Mouse (Mus musculus) telencephalon, adult 2 months (tissue): ENCODE measurements around the gene Rint1.

ENCODE experiments used
- DNase-seq: peaks from one replicate; pipeline ENCODE4 v3.0.0-alpha.2; 2011; ENCODE audit warnings: low read depth, low spot score

Gene Rint1

DNA sequence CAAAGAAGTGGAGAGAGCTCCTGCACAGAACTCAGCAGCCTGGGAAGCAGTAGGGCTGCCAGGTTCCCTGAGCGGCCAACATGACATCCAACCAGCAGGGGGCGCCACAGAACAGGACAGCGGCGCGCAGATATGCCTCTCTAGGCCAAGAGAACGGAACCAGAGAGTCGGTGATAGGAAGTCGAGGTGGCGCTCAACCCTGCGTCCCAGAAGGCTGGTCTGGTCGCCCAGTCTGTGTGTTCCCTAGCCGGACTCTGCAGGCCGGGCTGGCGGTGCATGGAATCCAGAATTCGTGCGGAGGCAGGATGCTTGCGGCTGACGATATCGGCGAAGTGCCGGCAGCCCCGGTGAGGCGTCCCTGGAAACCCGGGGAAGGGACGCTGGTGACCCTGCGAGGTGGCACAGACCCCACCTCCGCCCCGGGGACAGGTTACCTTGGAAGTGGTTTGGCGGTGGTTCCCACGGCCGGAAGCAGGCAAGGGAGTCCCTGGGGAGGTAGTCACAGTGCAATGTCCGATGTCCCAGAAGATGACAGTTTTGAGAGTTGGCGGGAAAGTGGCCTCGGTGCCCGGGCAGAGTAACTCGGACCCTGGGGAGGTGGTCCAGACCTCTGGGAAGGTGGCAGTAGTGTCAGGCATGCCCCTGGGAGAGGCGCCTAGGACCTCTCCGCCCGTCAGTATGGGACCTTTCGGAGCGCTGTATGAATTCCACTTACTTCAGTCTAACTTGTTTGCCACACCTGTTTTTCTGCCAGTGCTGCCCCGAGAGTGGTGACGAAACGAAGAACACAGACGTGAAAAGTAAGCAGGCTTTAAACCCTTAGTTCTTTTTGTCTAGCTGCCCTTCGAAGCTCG, at the start of gene Rint1:
Rint1 (plus strand) TSS at position 176 of the 854 bp plus-strand sequence.
- peak; percentile 86 for DNase-seq

DNA sequence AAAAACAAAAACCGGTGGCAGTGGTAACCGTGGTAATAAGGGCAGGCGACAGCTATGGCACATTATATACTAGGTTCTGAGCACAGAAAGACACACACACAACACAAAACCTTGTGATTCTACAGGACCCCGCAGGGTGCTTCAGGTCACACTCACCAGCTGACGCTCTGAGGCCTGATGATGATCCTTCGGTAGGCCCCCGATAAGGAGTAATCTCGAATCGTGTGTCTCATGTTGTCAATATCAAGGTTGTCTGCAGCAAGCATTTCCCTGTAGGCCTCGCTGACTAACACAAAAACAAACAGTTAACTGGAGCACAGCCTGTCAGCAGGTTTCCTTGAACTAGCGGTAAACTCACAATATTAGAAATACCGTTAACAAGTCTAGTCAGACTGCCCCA, 44.2 kb upstream of the Rint1 start:
- no peak for DNase-seq

DNA sequence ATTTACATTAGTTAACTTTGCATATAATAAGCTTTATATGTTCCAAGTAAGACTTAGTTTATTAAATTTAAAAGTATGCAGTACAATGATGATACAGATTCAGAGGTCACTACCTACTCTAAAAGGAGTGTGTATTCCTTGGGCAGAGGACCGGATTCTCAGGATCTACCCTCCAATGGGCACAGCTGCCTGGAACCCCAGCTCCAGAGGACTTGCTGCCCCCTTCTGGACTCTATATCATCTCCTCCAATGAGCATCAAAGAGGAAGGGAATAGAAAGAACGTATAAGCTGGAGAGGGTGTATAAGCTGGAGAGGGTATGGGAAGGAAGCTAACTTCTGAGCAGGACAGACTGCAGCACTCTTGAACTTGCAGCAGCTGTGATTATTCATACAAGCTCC, 37.6 kb upstream of the Rint1 start:
- no peak for DNase-seq

DNA sequence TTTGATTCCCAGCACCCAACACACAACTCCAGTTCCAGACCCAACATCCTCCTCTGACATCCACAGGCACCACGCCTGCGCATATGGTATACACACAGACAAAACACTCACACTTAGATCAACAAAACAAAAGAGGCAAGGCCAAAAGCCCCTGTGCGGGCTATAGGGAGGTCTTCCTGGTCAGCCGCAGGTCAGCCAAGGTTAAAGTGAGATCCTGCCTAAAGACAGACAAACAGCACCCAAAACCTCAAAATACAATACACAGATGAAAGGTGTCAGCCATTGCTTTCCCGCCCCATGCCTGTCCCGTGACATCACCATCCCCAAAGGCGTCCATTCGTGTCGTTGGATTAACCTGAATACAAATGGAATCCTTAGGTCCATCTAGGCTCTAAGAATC, 31.9 kb upstream of the Rint1 start:
- no peak for DNase-seq

DNA sequence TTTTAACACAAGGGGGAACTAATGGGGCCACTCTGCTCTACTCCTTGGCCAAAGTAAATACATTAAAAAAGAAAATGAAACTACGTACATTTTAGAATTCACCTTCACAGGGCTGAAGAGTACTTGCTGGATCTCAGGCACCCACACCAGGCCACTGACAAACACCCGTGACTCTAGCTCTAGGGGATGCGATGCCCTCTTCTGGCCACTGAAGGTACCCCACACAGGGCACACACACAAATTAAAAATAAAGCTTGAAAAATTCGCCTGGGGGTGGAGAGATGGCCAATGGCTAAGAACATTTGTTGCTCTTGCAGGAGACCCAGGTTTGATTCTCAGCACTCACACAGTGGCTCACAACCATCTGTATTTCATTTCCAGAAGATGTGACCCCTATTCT, 31.1 kb upstream of the Rint1 start:
- DNase-seq: no peak

DNA sequence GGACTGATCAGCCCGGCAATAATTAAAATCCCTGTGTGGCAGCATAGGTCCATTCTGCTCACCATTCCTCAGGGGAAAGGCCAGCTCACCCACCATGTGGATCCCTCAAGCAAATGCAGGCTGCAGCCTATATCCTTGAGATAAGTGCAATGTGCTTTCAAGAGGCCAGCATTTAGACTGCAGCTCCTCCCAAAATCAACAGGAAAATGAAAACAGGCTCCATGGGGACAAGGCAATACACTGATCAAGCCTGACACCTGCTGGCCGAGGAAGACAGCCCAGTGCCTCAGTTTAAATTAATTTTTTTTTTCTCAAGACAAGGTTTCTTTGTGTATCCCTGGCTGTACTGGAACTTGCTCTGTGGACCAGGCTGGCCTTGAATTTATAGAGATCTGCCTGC, 28.9 kb upstream of the Rint1 start:
- DNase-seq: peak; percentile 46

DNA sequence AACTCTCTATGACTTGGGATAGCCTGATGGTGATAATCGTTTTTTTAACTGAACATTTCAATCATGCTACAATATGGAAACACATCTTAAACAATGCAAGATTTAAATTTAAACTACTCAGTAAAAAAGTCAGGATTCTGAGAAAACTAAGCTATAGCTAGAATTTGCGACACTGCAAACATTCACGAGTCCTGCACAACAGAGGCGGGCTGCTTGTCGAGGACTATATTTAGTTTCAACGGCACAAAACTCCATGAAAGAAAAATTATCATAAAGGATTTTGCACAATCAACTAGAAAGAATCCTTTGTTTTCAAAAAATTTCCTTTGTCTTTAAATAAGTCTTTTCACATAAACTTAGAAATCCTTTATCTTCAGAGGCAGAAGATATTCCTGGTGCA, 25.0 kb upstream of the Rint1 start:
- DNase-seq: peak; percentile 34

DNA sequence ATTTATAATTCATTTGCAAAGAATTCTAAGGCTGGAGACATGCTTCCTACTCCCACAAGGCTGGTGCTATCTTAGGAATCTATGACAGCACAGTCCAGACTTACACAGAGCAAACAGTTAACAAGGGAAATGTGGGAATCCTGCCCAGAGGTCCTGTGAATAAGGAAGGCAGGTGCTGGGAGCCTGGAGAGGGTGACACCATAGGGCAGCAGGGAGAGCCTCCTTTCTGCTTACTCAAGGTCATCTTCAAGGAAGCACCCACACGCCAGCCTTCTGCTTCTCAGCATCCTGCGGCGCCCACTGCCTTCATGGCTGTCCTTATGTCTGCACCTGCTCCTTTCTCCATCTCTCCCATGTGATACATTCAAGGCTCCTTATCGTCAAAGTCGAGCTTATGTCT, 23.0 kb upstream of the Rint1 start:
- DNase-seq: peak; percentile 75

DNA sequence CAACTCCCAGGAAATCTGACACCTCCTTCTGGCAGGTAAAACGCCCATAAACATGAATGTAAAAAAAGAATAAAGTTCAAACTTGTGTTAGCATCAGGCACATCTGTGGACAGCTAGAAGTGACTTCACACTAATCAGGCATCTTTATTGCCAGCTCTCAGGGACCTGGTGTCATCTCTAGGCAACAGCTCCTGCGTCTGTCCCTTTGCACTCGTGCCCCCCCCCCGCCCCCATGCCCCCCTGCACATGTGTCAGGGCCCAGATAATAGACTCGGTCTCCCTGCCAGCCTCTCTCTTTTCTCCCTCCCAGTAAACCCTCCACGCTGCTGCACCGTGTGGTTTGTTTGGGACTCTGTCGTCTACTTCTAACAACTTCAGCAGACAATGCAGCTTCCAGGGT, 16.4 kb upstream of the Rint1 start:
- no peak for DNase-seq

DNA sequence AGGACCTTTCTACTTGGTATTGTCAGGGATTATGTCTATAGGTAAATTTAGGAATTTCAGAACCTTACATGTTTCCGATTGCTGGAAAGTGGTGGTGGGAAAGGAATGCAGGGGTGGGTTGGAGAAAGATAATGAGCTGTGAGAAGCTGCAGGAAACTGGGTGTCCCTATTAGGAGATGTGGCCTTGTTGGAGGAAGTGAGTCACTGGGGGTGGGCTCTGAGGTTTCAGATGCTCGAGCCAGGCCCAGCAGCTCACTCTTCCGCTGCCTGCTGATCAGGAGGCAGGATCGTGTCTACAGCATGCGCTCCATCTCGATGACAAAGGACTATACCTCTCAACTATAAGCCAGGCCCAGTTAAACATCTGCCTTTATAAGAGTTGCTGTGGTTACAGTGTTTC, 13.3 kb upstream of the Rint1 start:
- no peak for DNase-seq

DNA sequence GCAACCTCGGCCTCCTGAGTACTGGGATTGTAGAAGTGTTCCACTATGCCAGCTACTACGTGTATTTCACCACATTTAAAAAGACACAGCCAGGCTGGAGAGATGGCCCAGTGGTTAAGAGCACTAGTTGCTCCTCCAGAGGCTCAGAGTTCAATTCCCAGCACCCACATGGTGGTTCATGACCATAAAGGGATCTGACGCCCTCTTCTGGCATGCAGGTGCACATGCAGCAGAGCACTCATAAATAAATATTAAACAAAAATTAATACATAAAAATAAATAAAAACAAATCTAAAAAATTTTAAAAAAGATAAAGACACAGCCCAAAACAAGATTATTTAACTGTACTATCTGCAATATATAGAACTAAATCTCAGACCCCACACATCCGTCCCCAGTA, 7.0 kb upstream of the Rint1 start:
- no peak for DNase-seq

DNA sequence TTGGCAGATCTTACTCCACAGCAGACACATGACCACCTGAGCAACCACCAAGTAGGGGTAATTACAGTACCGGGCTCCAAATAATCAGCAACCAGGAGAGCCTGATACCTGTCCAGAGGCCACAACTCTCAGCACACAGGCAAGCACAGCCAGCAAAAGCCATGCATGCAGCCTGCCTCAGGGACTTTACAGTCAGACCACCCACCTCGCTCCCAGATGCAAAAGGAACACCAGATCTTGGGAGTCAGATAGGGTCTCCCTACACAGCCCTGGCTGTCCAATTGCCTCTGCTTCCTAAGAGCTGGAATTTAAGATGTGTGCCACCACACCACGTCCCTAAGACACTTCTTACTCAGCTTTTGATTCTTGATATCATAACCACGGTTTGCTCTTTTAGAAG, 6.3 kb upstream of the Rint1 start:
- no peak for DNase-seq

DNA sequence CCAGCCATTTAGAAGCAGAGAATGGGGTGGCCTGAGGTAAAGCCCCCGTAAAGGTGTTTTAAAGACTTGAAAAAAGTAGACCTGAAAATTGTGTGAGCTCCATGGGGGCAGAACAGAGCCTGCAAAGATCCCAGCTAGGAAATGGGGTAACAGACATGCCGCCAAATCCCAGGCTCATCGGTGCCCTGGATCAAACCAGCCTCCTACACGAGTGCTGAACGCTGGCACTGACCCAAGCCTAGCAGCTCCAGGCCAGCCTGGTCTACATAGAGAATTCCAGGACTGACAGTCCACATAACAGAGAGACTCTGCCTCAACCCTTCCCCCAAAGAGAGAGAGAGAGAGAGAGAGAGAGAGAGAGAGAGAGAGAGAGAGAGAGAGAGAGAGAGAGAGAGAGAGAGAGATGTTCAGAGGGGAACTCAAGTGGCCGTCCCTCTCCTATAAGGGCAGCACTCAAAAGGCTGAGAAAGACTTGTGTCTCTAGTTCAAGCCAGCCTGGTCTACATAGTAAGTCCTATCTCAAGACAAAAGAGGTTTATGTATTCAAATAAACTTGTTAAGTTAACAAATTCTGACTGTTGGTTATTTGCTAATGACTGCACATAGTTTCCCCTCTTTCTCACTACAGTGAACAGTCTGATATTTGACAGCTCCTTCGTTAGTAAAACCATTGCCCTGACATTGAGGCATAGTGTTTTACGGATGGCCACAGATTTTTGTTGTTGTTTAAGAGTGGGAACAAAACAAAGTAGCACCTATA, 5.3 kb upstream of the Rint1 start:
- DNase-seq: no peak

DNA sequence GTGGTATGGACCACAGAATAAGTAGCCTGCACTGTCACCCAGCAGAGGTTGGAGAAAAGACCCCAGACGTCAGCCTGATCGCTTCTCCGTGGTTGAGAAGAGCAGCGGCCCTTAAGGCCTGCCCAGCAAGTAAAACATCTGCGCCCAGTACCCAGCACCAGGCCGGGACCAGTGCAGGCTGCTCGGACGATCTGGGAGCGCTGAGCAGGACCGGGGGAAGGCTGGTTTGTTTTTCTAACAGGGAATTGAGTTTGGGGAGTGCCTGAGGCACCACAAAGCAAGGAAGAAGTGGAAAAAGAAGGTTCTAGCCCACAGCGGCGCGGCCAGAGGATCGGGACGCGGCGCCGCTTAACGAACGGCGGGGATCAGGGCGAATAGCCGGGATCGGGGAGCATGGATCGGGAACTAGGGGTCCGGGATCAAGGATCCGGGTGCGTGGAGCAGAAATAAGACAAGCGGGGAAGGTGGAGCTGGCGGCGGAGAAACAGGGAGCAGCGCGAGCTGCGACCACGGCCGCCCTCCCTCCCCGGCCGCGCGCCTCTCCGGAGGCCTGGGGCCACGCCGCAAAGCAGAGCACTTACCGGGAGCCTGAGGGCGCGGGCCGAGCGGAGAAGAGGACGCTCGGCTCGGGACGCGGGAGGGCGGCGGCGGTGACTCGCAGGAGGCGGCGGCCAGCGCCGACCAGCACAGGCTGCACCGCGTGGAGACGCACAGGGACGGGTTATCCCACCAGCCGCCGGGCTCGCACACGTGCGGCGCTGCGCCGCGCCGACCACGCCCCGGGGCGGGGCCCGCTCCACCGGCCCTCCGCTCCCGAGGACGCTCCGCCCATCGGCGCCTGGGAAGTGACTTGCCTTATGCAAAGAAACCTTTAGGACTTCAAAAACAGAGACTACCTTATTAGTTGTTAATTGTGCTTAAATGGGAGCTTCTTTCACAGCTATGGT, 4.3 kb upstream of the Rint1 start, which contains the start of gene Pus7:
Pus7 (minus strand) TSS at position 781 of the 947 bp plus-strand sequence.
- peak; percentile 60 for DNase-seq

DNA sequence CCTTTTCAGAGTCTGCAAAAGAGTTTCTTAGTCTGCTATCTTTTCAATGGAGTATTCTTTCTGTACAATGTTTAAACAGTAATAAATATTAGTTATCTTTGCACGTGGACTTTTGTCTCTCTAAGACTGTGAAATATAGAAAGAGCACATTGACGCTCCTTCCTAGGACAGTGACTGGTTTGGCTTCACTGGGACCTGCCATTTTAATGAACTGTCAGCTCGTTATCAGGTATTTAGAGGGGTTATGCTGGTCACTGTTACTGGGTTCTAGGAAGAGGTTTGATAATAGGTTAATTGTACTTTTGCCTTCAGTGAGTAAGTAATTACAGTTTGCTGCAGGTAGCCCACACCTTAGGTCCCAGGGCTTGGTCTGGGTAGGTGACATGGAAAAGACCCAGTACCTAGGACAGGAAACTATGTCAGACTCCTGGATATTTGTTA, 899 bp downstream of the Rint1 start:
- no peak for DNase-seq

DNA sequence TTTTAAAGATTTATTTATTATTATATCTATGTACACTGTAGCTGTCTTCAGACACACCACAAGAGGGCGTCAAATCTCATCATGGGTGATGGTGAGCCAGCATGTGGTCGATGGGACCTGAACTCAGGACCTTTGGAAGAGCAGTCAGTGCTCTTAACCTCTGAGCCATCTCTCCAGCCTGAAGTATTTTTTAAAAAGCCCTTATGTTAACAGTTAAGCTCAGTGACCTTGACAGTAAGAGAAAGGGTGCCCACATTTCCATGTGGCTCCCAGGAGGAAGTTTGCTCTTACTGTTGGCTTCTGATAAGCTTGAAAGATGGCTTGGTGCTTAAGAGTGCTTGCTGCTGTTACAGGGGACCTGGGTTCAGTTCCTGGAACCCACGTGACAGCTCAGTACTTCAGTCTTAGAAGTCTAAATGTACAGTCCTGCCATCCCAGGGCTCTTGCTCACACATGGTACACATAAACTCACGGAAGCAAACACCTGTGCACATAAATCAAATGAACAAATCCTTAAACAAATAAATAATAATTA, 1.6 kb downstream of the Rint1 start:
- DNase-seq: no peak

DNA sequence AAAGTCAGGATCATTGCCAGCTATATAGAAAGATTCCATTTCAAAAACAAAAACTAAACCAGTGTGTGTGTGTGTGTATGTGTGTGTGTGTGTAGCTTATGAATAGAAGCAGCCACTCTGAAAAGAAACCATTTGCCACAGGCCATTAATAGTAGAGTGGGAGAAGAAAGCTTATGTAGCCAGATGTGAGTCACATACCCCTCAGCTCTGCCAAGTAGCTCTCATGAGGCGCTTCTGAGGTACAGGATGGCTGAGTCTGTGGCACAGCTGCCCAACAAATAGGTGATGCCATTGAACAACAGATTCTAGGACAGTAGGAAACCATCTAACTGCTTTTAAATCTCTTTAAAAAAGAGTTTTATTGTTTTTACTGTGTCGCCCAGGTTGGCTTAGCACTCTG, 5.2 kb downstream of the Rint1 start:
- no peak for DNase-seq

DNA sequence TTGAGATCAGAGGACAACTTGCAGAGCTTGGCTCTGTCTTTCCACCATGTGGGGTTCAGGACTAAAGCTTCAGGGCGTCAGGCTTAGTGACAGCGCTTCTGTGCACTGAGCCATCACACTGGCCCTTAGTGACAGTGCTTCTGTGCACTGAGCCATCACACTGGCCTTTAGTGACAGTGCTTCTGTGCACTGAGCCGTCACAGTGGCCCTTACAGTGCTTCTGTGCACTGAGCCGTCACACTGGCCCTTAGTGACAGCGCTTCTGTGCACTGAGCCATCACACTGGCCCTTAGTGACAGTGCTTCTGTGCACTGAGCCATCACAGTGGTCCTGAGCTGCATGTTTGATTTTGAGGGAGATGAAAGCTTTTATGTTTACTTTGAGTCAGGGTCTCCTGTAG, 27.3 kb downstream of the Rint1 start:
- DNase-seq: no peak

DNA sequence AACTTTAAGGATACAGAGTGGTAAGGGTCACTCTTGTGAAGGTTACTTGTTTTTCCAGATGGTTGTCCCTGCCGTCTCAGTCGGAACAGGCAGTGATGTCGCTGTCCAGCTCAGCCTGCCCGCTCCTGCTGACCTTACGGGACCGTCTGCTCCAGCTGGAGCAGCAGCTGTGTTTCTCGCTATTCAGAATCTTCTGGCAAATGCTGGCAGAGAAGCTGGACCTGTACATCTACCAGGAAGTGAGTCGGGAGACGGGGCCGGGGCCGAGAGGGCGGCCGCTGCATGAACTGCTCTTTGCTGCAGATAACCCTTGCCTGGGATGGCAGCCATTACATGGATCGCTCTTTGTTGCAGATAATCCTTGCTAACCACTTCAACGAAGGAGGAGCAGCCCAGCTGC, 29.2 kb downstream of the Rint1 start:
- no peak for DNase-seq

DNA sequence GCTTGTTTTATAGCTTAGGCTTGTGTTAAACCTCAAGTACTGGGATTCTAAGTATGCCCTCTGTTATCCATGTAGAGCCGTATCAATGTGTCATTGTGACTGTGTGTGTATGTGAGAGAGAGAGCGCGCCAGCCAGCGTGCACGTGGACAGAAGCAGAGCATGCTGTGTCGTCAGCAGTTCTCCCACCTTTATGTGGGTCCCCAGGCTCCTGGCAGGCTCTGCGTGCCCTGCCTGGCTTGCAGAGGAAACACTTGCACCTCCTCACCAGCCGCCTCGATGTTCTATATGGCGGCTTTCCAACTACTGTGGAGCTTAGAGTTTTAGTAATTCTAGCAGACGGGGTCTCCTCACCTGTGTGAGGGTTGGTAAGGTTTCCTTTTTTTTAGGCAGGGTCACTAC, 34.8 kb downstream of the Rint1 start:
- no peak for DNase-seq

DNA sequence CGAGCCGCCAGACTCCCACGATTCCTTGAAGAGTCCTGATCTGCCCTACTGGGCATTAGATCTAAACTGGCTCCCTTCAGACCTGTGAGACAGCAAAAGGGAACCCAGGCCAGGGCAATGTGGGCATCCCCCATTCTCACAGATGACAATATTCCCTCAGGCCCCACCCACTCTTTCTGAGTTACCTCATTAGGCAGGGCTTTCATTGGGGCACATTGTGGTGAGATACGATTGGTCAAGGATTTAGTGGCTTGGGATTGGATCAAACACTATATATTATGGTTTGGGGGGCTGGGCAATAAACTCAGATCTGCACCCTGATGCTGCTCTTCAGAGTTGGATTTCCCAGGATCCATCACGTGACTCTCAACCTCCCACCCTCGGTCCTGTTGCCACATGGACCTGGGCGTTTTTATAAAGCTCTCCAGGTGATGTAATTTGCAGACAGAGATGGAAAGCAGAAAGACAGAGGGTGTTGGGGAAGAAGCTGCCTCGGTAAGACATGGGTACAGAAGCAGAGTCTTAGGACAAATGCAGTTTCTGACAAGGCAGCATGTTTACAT, 36.7 kb downstream of the Rint1 start:
- no peak for DNase-seq
